Mouse (Mus musculus): ENCODE measurements around the gene Arl6ip4. TPM values are rescaled to one million over a fixed set of nuclear protein-coding genes. Genes with fewer than 3 reads are reported as not detected.

Gene Arl6ip4
- total and polyA plus RNA-seq, 3 experiments, result 17.5 to 41.5 (median 34.2) TPM

DNA sequence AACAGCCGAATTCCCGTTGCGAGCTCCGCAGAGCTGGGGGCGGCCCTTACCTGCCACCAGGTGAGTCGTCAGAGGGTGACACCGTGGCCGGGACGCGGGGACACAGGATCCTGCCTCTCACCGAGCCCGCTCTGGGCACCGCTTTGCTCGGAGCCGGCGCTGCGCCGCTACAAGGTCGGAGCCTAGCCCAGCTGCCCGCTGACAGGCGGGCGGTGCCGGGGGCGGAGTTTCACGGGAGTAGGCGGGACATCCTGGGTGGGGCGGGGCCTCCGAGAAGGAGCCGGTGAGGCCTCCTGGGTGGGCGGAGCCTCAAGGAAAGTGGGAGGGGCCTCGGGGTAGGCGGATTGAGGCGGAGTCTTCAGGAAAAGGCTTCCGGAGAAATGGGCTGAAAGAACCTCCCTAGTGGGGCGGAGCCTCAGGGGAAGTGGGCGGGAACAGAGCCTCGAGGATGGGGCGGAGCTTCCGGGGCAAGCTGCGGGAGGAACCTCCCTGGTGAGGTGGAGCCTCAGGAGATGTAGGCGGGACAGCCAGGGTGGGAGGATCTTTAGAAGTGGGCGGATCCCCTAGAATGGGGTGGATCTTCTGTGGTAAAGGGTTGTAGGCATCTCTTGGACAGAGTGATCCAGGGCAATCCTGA is 20.2 kb upstream of the Arl6ip4 start, which contains the start of gene Abcb9:
Abcb9 (minus strand) TSS at position 203 of the 637 bp plus-strand sequence.
- intact Hi-C loops (cut with DNase I), result no loop called here
- TF ChIP-seq POLR2A (IDR thresholded peaks at IDR 0.05; ENCODE audit: insufficient read depth, low read depth, low read length) (peak; percentile 86), EP300 (IDR thresholded peaks at IDR 0.05; ENCODE audit: insufficient read depth, low read depth, low read length) (peak; percentile 28; the same call in 1 of the 2 replicates), CTCF (IDR thresholded peaks at IDR 0.05) (no peak)
- Histone ChIP-seq H3K27ac (peak within 1 kb of the TSS; percentile 86), H3K36me3 (ENCODE audit: control insufficient read depth, insufficient read depth, low read length) (no peaks in the 10 kb centered on the region), H3K4me3 (peak within 1 kb of the TSS; percentile 71), H3K4me1 (ENCODE audit: control insufficient read depth, insufficient read depth, low read length) (peaks cover 2% of the 10 kb centered on the region; the same call in 1 of the 2 replicates), H3K9ac (ENCODE audit: low read depth, low read length) (peak within 1 kb of the TSS; percentile 86), H3K79me2 (replicated peaks; ENCODE audit: control insufficient read depth, insufficient read depth, low read length) (no peaks in the 10 kb centered on the region), H3K27me3 (ENCODE audit: control insufficient read depth, insufficient read depth, low read length) (no peaks in the 10 kb centered on the region)
- DNase-seq, result peak; percentile 97 to 98
- 5% methylated on average over 42 of the region's 42 CpGs for WGBS

DNA sequence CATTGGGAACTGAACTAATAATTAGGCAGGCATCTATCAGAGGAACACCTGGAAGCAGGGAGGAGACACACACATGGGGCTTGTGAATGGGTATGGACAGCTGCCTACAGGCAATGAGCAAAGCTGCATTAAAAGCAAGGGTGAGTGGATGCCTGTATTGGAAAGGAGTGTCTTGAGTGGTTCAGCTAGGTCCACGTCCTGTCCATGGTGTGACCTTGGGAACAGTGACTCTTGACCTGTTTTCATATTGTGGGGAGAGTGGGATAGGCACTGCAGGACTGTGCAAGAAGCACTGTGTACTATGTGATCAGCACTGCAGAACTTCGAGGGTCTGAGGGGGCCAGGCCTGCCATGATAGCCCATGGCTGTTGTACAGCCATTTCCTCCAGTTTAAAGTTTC is 17.0 kb upstream of the Arl6ip4 start:
- TF ChIP-seq EP300 (IDR thresholded peaks at IDR 0.05; ENCODE audit: insufficient read depth, low read depth, low read length), result no peak
- no peak for TF ChIP-seq POLR2A (IDR thresholded peaks at IDR 0.05; ENCODE audit: insufficient read depth, low read depth, low read length)
- TF ChIP-seq CTCF (IDR thresholded peaks at IDR 0.05), result no peak
- no peak overlapping the region for H3K27ac ChIP-seq
- H3K4me3 ChIP-seq, result no peak overlapping the region
- H3K36me3 ChIP-seq (ENCODE audit: control insufficient read depth, insufficient read depth, low read length), result no peaks in the 10 kb centered on the region
- H3K27me3 ChIP-seq (ENCODE audit: control insufficient read depth, insufficient read depth, low read length), result no peaks in the 10 kb centered on the region
- peaks cover 2% of the 10 kb centered on the region; the same call in 1 of the 2 replicates for H3K4me1 ChIP-seq (ENCODE audit: control insufficient read depth, insufficient read depth, low read length)
- no peaks in the 10 kb centered on the region for H3K79me2 ChIP-seq (replicated peaks; ENCODE audit: control insufficient read depth, insufficient read depth, low read length)
- intact Hi-C loops (cut with DNase I), result no loop called here
- no peak overlapping the region for H3K9ac ChIP-seq (ENCODE audit: low read depth, low read length)
- 83% methylated on average over 2 of the region's 2 CpGs for WGBS
- DNase-seq, result no peak

GRCm38 (mm10) chr5:124100128-124101044 is 15.5 kb upstream of the Arl6ip4 start:
- no peaks in the 10 kb centered on the region for H3K36me3 ChIP-seq (ENCODE audit: control insufficient read depth, insufficient read depth, low read length)
- intact Hi-C loops (cut with DNase I), result no loop called here
- H3K4me3 ChIP-seq, result no peak overlapping the region
- H3K27ac ChIP-seq, result no peak overlapping the region
- DNase-seq, result no peak
- H3K79me2 ChIP-seq (replicated peaks; ENCODE audit: control insufficient read depth, insufficient read depth, low read length), result no peaks in the 10 kb centered on the region
- no peak overlapping the region for H3K9ac ChIP-seq (ENCODE audit: low read depth, low read length)
- WGBS, result 88% methylated on average over 11 of the region's 11 CpGs
- no peaks in the 10 kb centered on the region for H3K27me3 ChIP-seq (ENCODE audit: control insufficient read depth, insufficient read depth, low read length)
- no peaks in the 10 kb centered on the region for H3K4me1 ChIP-seq (ENCODE audit: control insufficient read depth, insufficient read depth, low read length)
- TF ChIP-seq EP300 (IDR thresholded peaks at IDR 0.05; ENCODE audit: insufficient read depth, low read depth, low read length) (no peak), CTCF (IDR thresholded peaks at IDR 0.05) (no peak), POLR2A (IDR thresholded peaks at IDR 0.05; ENCODE audit: insufficient read depth, low read depth, low read length) (no peak)

GRCm38 (mm10) chr5:124102326-124102725 is 13.6 kb upstream of the Arl6ip4 start:
- intact Hi-C loops (cut with DNase I), result no loop called here
- TF ChIP-seq POLR2A (IDR thresholded peaks at IDR 0.05; ENCODE audit: insufficient read depth, low read depth, low read length), result no peak
- no peak for TF ChIP-seq EP300 (IDR thresholded peaks at IDR 0.05; ENCODE audit: insufficient read depth, low read depth, low read length)
- TF ChIP-seq CTCF (IDR thresholded peaks at IDR 0.05), result no peak
- no peak overlapping the region for H3K4me3 ChIP-seq
- no peaks in the 10 kb centered on the region for H3K4me1 ChIP-seq (ENCODE audit: control insufficient read depth, insufficient read depth, low read length)
- H3K27ac ChIP-seq, result no peak overlapping the region
- WGBS, result 75% methylated on average over 6 of the region's 6 CpGs
- no peaks in the 10 kb centered on the region for H3K79me2 ChIP-seq (replicated peaks; ENCODE audit: control insufficient read depth, insufficient read depth, low read length)
- no peaks in the 10 kb centered on the region for H3K27me3 ChIP-seq (ENCODE audit: control insufficient read depth, insufficient read depth, low read length)
- H3K9ac ChIP-seq (ENCODE audit: low read depth, low read length), result no peak overlapping the region
- no peaks in the 10 kb centered on the region for H3K36me3 ChIP-seq (ENCODE audit: control insufficient read depth, insufficient read depth, low read length)
- DNase-seq, result no peak

DNA sequence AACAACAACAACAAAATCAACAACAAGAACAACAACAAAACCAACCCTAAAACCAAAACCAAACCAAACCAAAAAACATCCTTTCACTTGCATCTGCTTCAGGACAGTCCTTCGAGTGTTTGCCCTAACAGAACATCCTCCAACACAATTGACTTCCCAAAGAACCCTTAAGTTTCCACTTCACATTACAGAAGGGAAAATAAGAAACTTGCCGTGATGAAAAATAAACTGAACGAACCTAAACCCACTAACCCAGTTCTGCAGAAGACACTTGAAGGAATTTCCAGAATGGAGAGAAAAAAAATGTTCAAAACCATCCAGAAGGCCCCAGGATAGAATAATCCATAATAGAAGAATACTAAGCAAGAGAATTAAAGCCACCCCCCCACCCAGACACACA is 12.9 kb upstream of the Arl6ip4 start:
- 71% methylated on average over 3 of the region's 3 CpGs for WGBS
- intact Hi-C loops (cut with DNase I), result no loop called here
- TF ChIP-seq EP300 (IDR thresholded peaks at IDR 0.05; ENCODE audit: insufficient read depth, low read depth, low read length) (no peak), CTCF (IDR thresholded peaks at IDR 0.05) (no peak), POLR2A (IDR thresholded peaks at IDR 0.05; ENCODE audit: insufficient read depth, low read depth, low read length) (no peak)

More for the DNA sequence above, 12.9 kb upstream of the Arl6ip4 start:
- no peak for DNase-seq
- H3K4me3 ChIP-seq, result no peak overlapping the region
- no peak overlapping the region for H3K27ac ChIP-seq
- no peak overlapping the region for H3K9ac ChIP-seq (ENCODE audit: low read depth, low read length)
- H3K79me2 ChIP-seq (replicated peaks; ENCODE audit: control insufficient read depth, insufficient read depth, low read length), result no peaks in the 10 kb centered on the region
- H3K4me1 ChIP-seq (ENCODE audit: control insufficient read depth, insufficient read depth, low read length), result no peaks in the 10 kb centered on the region
- H3K36me3 ChIP-seq (ENCODE audit: control insufficient read depth, insufficient read depth, low read length), result no peaks in the 10 kb centered on the region
- no peaks in the 10 kb centered on the region for H3K27me3 ChIP-seq (ENCODE audit: control insufficient read depth, insufficient read depth, low read length)
